Mouse (Mus musculus) myocyte (in vitro differentiated cells): Measurements from ENCODE around the gene C1qtnf7.

ENCODE experiments used
- MAX ChIP-seq: IDR thresholded peaks from one replicate; pipeline ENCODE4 v1.6.1; 2011; ENCODE audit warnings: low read depth, mild to moderate bottlenecking, control low read depth
- POLR2A ChIP-seq: IDR thresholded peaks from one replicate; pipeline ENCODE4 v1.6.1; 2011; ENCODE audit warnings: low read depth, mild to moderate bottlenecking, control low read depth, moderate library complexity; ENCODE audit not compliant: insufficient read length
- POLR2AphosphoS2 ChIP-seq: IDR thresholded peaks from one replicate; pipeline ENCODE4 v1.6.1; 2011; ENCODE audit warnings: low read depth, control low read depth; ENCODE audit not compliant: insufficient read length
- TCF3 ChIP-seq: IDR thresholded peaks from one replicate; pipeline ENCODE4 v1.6.1; 2011; ENCODE audit warnings: low read depth, control low read depth; ENCODE audit not compliant: insufficient read length
- USF1 ChIP-seq: IDR thresholded peaks from one replicate; pipeline ENCODE4 v1.6.1; 2011; ENCODE audit warnings: low read depth, mild to moderate bottlenecking, control low read depth, moderate library complexity

GRCm38 (mm10) chr5:43609760-43610159, 94.4 kb downstream of the C1qtnf7 start:
- TF ChIP-seq POLR2AphosphoS2 (no peak), TCF3 (no peak), USF1 (no peak), POLR2A (no peak), MAX (no peak)
